Mouse (Mus musculus): ENCODE measurements around the gene Gpr18.

The Gpr18 gene

DNA sequence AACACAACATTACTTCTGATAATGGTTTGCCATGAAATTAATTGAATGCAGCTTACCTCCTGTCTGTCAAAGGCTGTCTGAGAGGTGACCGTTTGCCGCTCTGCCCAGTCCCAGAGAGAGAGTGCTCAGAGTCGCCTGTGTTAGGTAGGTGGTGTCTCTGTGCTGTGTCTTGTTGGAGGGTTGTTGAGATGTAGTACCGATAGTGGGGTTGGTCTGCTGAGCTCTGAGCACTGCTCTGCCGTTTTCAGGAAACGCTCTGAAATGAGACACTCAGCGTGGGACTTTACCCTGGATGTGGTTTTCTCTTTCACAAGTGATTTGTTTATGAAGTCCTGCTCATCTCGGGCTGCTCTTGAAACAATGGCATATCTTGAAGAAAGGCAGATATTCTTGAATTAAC is at the start of gene Gpr18:
TSS of gene Gpr18 (minus strand) at position 161 of the 400 bp plus-strand sequence.
- DNase-seq: peak; percentile 60 to 62

DNA sequence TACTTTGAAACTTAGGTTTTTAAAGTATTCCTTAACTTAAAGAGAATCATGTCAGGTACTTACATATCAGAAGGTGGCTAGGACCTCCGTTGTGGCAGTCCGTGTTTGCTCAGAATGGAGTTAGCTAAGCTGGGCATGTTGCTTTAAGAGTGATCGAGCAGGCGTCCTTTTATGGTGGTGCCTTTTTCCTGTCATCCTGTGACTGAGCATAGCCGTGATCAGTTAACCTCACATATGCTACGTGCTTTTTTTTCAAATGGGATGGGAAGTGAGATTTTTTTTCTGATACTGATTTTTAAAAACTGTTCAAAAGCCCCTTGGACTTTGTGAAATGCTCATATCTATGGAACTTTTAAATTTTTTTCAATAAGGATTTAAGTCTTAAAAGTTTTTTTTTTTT is 49.4 kb upstream of the Gpr18 start, which contains the start of gene Gpr183:
TSS of gene Gpr183 (minus strand) at position 206 of the 400 bp plus-strand sequence.
- DNase-seq: peak in 1 of 2 experiments; percentile 49

DNA sequence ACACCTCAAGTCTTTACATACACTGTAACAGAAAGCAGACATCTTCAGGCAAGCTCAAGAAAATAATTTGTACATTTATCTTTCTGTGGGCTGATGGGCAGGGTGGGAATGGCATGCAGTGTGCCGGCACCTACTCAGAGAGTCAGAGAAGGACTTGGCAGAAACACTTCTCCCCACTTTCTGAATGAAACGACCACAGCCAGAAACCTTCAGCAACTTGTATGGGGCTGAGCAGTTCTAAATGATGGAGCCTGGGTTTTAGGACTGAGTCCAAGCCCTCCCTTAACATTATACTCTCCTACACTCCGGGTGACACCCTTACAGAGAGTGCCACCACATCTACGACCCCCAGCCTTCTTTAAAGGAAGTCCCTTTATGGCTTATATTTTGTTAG is 48.4 kb upstream of the Gpr18 start:
- no peak for DNase-seq

DNA sequence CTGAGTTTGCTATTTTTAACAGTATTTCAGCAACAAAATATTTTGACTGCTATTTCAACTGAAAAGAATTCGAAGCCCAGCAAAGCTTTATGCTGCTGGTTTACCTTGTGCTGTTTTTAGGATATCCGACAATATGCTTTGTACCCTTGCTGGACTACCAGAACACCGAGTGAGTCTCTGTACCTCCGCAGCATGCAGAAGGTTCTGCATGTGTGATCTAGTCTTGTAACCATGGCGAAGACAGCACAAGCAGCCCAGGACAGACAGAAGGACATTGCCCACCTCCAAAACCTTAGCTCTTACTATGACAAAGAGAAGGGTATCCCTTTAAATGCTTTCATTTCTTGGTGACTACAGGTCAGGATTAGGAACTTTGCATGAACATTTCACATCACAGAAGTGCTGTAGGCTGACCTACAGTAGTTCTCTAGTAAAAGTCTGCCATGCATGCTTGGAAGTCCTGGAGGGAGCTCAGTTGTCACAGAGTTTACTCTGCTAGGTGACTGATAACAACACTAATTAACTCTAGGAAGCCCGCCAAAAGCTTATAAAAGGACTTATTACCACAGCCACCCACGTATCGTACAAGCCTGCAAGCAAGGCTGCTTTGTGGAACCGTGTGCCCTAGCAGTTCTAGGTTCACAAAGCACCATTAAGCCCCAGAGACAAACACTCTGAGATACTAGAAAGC is 47.8 kb upstream of the Gpr18 start:
- no peak for DNase-seq

DNA sequence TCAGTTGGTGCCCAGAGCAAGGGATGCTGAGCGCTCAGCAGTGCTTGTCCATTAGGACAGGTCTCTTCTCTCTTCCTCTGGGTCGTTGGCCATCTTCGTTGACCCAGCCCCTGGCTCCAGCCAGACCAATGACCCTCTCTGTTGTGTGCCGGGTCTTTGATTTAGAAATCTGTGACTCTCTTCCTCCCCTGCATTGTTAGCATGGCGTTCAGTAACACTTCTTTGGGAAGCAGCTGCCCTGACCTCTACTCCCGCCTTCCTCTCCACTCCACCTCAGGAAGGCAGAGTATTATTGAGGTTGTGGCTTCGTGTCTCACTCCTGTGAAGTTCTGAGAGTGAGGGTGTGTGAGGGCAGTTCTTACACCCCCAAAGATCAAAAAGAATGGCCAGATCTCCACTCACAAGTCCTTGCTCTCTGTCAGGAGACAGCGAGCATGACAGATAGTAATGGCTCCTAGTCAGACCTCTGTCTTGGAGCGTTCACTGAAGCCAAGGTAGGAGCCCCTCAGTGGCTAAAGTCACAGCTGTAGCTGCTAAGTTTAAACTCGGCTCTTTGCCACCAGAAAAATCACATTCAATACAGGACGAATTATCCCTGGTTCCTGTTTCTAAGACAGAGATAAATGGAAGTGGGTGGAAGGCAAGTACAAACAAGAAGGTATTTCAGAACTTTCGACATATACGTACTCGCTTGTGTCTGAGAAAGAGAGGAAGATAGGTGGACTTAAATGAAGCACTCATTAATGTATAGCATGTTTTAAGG is 46.7 kb upstream of the Gpr18 start:
- DNase-seq: no peak

DNA sequence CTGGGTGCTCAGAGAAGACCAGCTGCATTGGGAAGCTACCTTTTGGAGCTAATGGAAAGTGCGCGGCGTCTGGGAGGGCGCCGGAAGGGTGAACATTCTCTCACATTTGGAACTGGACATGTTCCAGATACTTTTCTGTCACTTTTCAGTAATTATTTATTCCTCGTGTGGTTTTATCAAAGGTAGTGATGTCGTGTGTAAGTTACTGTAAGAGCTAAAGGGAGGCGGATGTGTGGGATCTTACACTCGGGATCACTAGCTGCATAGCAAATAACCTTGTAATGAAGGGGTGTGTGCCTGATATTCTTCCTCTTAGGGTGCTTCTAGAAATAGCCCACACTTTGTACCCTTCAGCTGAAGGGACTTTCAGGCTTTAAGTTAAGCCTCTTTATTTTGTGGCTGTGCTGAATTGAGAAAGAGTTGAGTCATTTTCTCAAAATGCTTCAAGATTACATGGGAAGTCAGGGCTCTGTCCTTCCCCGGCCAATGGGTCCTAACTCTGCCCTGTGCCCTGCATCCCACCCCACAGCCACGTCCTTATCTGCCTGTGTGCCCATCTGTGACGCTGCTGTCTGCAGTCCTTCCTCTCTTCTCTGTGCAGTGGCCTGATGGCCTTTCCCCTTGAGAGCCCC is 46.0 kb upstream of the Gpr18 start:
- DNase-seq: no peak

DNA sequence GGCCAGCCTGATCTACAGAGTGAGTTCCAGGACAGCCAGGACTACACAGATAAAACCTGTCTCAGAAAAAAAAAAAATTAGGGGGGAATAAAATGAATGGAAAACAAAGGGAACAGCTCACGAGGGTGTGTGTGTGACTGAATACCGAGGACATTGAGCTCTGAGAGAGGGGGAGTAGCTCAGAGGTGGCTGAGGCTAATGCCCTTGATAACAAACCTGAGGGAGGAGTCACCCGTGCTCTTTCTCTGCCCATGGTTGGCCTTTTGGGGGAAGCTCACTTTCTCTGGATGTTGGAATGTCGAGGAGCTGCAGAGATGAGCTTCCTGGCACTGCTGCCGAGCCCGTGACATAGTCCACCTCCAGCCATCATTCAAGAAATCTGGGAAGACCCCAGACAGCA is 45.4 kb upstream of the Gpr18 start:
- DNase-seq: no peak

DNA sequence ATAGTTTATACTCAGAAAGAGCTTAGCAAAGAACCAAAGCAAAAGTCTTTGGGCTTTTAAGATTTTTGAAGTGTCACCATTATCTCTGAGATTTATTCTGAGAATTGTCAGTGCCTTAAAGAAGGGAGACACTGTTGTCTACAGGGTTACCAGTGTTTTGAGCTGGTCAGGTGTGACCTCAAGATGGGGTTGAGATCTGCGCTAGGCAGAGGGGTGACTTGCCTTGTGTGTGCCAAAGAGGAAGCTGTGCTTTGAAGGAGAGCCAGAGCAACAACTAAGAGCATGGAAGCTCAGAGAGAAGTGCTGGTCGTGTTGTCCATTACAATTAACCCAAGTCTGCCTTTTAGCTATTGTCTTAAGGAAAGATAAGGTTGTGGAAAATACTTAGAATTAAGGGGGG is 45.0 kb upstream of the Gpr18 start:
- no peak for DNase-seq

DNA sequence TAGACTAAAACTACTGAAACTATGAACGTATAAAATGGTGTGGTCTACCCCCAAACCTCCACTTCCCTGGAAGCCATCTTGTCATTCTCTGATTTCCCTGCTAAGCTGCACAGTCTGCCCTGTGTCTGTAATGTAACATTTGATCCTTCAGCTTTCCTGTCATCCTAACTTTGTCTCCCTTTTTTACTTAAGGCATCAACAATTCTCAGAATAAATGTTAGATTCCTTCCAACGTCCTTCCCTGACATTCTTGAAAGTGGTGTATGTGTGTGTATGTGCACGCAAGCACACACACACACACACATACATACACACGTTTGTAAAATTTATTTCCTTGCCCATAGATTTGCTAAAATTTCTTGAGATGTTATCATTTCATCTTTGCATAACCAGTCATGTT is 44.5 kb upstream of the Gpr18 start:
- no peak for DNase-seq

DNA sequence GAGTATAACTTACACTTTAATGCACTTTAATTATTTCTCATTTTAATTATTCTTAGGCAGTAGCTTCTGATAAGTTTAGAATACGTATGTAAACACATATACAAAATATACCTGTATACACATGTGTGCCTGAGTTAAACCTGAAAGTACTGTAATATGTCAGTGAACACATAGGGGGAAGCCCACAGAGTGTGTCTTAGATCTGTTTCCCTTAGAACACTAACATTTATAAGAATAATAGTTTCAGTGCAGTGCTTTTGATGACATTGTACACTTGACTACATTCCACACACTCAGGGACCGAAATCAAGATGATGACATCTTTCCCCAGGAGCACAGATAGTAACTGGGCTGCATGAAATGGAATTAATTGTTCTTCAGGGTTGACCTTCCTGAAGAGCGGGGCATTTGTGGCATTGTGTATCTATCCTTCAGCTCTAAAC is 44.0 kb upstream of the Gpr18 start:
- no peak for DNase-seq

DNA sequence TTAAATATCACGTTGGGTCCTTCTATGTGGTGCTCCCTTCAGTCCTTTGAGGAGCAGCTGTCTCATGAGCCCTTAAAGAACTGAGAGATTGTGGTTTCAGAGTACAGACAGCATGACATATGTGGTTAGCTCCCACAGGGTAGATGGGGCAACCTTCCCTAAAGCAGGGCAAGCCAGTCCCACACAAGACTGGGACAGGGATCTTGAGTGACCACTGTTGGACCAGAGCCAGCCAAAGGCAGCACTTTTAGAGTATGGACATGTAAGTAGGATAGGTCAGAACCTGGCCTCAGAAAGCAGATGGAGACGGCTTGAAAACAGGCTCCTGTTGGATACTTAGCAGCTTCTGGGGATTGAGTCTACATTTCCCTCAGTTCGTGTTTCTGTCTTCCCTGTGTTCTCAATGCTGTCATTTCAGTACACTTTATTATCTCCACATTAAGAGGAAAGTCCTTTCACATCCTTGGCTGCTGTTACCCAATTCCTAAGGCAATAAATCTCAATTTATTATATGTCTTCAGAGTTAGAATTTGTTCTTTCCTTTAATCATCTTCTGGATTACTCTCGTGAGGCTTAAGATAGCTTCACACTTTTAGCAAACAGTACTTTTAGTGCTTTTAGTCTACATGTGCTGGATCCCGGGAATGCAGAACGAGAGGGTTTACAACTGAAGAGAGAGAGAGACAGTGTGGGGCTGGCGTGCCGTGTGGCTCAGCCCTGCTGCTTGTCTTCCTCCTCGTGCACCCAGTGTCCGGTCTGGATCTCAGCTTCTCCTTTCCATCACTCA is 43.4 kb upstream of the Gpr18 start:
- DNase-seq: no peak

DNA sequence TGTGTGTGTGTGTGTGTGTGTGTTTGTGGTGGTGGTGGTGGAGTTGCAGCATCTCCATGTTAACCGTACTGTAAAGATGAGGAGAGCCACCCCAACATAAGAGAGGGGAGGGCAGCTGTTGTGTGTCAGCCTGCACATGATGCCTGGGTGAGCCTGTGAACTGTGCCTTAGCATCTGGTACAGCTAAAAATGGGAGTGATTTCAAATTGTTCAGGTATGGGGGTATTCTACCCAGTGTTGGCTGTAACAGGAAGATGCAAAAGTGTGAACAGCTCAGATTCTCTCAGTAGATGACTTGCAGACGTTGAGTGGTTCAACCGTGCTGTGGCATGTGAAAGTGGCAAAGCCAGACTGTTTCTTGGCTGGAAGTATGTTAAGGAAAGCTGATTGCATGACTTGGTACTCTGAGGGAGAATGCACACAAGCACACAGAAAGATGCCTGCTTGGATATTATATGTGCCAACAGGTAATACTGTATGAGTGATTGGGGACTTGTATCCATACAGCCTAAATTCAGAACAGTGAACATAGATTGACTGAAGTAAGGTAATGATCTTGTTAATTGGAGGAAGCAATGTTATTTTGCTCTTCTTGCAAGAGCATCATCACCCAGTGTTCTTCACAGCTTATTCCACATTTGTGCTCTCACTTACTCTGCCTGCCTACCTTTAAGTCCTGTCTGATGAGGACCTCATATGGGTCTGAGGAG is 42.6 kb upstream of the Gpr18 start:
- no peak for DNase-seq

DNA sequence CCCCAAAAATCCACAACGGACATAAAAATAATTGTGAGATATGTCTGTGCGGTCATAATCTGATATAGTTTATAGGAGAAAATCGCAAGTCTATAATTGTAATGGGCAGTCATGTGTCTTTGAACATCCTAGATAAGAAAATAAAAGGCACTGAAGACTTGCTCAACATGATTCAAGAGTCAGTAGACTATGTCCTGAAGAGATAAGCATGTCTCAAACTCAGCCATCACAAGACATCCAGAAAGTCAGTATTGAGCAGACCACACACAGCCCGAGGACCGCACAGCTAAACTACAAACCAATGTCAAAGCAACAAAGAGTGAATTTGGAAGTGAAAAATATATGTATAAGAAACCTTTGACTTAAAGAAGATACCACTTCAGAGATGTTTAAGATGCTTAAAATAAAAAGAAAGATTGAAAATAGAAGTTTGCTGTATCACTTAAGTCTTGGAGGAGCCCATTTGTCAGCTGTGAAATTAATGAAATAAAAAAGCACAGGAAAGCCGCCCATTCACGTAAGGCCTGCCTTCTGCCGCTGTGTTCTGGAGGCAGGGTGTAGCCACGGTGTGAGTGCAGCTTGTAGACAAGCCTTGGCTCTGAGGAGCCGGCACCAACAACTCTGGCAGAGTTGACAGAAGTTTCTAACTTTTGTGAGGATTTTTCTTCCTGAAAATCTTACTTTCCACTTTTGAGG is 41.7 kb upstream of the Gpr18 start:
- DNase-seq: no peak

DNA sequence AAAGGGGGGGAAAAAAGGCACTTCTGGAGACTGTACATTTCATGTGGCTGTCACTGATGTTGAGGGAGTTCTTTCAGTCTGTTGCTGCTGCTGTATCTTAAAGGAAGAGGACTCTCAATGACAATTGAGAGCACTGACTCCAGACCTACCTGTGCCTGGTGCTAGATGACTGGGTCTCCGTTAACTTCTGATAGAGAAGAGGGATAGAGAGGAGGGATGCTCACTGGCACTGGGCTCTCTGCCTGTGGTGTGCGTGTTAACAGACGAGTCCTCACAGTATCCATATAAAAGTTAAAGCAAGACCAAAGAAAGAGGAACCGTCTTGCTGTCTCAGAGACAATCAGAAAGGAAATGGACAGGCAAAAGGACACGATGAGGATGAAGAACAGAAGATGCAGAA is 40.7 kb upstream of the Gpr18 start:
- DNase-seq: no peak

DNA sequence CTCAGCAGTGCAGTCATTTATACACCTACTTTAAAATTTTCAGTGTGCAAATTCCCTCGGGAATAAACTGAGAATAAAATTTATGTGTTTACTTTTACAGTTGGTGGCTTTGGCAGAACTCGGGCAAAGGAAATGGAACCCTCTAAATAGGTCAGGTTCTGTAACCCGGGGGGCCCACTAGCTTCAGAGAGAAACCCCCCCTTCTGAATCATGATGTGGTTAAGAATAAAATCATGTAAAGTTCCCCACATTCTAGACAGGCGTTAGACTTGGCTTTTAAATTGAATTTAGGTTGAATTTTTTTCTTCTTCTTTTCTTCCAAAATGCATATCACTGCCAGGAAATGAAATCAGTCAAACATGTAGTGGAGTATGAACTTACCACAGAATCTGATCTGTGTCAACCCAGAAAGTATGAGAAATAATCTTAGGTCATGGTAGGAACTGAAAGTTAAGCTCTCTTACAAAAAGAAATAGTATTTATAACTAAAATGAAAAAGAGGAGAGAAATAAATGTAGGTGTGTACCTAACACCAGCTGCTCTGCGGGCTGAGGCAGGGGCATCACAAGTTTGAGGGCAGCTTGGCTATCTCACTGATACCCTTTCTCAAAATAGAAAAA is 39.7 kb upstream of the Gpr18 start:
- no peak for DNase-seq

DNA sequence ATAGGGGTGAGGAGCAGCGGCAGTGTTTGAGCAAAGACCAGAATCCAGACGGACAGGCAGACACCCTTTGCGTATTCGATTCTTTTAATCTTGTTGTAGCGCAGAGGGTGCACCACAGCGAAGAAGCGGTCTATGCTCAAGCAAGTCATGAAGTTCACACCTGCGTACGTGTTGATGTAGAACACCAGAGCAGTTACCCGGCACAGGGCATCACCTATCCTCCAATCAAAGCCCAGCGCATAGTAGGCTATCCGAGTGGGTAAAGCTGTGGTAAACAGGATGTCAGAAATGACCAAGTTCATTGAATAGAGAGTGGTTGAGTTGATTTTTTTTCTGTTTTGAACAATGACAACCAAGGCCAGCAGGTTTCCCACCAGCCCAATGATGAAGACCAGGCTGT is 39.0 kb upstream of the Gpr18 start:
- no peak for DNase-seq

DNA sequence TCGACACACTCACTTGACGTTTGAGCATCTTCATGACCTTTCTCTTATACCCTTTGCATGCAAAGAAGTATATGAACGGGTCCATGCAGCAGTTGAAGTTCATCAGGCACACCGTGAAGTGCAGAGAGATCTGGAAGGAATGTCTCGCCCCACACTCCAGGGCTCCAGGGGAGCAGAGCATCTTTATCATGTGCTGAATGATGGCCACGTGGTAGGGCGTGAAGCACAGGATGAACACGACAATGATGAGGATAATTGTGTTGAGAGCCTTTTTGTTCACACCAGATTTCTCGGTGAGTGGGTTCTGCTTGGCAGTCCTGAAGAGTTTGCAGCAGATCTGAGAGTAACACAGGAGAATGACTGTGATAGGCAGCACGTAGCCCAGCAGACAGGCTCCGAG is 38.5 kb upstream of the Gpr18 start:
- DNase-seq: no peak

DNA sequence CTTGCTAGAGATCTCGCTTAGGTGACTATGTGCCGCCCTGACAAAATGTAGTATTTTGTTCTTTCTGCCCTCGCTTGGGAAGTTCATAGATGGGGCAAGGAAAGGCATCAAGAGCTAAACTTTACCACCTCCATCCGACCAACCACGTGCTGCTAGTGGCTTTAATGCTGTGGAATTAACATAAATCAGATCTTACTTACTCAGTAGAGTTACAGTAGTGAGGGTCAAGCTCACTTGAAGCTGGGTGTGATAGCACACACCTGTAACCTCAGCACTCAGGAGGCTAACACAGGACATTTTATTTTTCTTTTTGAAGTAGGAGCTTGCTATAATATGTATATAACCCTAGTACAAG is 36.4 kb upstream of the Gpr18 start:
- DNase-seq: no peak

DNA sequence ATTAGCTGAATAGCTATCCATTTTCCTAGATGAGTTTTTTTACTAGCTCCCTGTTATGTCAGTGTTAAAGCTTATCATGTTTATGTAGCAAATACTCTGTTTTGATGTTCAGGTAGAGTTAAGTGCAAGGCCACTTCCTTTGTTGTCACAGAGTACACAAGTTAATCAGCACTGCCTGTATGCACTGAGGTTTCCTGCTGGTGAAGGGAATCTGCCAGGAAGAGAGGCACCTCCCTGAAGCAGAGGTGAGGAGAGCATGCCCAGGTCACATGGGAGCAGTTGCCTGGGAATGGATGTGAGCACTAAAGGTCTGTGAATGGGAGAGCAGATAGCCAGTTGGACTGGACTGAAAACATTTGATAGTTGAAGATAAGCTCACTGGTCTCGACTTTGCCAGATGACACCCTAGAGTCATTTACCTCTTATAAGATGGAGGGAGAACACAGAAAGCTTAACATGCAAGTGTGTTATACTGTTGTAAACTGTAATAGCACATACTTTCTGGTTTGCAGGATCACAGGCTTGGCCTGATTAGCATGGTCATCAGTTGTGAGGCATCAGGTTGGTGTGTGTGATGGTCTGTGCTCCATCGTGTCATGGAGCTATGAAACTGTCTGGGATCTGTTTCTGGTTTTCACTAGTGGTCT is 35.9 kb upstream of the Gpr18 start:
- DNase-seq: no peak

DNA sequence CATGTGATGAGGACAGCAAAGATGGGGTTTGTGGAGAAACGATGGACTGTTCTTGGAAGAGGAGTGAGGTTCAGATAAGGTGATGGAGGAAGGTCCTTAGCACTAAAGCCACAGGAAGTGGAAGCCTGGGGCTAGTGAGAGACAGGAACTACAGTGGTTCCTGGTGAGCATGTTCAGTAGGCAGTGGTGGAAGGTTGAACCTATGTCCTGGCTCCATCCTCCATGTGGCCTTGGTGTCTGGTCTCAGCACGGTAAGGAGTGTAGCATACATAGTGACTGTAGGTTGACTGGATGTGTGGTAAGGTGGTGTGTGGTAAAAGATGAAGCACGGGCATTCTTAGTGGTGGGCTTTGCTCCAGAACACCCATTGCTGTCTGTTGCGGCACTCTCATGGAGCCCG is 34.3 kb upstream of the Gpr18 start:
- DNase-seq: no peak

DNA sequence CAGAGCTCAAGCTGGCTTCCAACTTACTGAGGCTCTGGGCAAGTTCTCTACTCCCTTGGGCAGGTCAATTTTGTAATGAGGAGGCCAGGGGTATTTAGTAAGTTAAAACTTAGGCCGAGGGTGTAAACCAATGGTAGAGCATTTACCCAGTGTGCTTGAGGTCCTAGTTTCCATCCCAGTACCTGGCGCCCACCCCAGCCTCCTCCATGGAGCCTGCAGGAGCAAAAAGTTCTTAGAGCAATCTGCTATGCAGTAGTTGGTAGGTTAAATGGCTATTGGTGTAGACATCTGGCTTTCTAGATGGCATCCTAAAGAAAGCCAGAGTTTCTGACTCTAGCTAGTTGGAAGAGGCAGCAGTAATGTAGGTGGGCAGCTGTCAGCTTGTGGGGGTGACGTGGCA is 33.9 kb upstream of the Gpr18 start:
- no peak for DNase-seq
